Mouse (Mus musculus): Measurements from ENCODE around the gene Slc16a2.

Slc16a2 gene

DNA sequence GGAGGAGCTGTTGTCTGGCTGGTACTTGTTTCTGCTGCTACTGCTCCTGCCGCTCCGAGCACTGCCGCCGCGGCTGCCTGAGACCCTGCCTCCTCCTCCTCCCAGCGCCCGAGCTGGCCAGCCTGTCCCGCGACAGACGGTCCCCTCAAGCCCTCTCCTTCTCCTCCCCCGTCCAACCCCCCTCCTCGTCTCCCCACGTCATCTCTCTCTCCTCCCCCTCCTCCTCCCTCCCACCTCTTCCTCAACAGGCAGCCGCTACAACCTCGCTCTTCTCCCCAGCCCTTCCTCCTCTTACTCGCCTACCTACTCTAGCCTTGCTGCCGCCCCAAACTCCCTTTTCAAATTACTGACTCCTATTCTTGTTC lies at the start of gene Slc16a2:
TSS of gene Slc16a2 (minus strand) at position 152 of the 365 bp plus-strand sequence.
- peak; percentile 73 for DNase-seq (ENCODE audit: low read depth, low spot score)

DNA sequence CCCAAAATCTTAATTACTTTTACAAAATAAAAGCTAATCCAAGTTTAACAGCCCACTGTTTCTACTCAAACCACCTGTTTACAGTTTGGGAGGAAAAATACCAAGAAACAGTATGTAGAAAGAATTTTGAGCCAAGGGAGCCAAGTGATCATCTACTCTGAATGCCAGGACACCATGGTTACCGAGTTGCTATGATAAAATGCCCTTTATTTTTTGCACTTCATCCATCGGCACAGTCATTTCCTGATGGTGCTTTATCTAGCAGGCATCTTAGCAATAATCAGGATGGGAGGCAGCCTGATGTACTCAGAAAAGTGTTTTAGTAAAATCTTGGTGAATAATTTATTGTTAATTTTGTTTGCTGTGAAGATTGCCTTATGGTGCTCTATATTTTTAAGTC lies 41.7 kb upstream of the Slc16a2 start:
- no peak for DNase-seq (ENCODE audit: low read depth, low spot score)

DNA sequence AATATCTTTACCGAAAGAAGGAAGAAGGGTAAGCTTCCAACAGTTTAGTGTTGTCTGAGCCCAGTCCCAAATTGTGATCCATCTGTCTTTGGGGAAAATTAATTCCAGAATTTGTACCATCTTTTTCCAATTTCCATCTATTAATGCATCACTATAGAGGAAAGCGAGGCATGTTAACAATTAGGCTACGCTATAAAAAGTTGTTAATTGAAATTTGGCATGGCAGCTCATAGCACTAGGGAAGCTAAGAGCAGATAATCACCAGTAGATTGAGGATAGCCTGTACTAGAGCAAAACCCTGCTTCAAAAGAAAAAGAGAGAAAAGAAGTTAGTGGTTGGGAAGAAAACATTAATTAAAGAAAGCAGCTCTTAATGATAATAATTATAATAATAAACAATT lies 41.1 kb upstream of the Slc16a2 start:
- DNase-seq (ENCODE audit: low read depth, low spot score): no peak

DNA sequence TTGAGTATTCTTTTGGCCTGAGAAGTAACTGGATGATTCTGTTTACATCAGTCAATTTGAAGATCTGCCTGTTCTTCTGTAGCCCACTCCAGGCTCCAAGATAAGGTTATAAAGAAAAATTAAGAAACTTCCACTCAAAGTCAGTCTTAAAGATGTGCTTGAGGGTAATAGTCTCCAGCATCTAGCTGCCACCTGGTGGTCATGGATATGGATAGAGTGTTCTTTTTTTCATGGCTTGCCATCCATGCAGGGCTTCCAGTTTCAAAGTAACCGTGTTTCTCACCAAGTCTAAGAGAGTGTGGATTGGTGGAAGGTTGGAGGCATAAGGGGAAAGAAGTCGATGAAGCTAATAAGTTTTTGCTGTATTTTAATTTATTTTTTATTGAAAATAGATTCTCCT lies 23.5 kb upstream of the Slc16a2 start:
- DNase-seq (ENCODE audit: low read depth, low spot score): peak; percentile 12

DNA sequence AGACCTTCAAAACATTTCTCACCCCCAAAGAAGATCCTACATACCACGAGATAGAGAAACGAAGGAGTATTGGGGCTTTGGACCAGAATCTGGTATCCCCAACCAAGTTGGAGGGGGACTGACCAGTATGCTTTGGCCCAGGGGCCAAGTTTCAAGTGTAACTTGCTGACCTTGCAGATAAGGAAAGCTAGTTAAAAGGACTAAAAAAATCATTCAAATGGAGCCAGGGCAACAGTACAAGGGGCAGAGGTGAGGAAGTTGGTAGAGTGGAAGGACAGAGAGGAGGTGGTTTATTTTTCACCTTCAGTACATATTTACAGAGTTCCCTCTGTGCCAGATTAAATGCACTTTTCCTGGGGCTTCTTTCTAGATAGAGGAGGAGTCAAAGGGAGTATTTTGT lies 7.1 kb upstream of the Slc16a2 start:
- no peak for DNase-seq (ENCODE audit: low read depth, low spot score)

DNA sequence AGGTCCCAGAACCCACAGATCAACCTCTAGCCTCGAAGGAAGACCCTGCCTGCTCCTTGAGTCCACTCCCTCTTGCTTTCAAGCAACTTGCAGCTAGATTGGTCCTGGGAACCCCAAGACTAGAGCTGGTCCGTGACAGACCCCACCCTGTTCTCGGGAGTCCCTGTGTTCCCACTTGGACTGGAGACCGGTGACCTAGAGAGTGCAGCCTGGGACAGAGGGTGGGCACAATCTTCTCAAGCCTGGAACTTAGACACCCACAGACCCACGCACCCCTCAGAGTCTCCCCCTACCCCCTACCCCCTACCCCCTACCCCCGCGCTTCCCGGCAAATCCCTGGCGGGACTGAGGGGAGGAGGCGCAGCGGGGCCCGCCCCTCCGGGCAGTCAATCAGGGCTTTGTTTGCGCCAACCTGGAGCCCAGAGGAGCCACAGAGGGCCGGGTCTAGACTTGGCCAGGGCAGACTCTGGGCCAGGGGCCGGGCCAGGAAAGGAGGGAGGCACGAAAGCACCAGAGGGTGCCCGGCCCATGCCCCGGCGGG lies 558 bp upstream of the Slc16a2 start:
- DNase-seq (ENCODE audit: low read depth, low spot score): peak; percentile 26

DNA sequence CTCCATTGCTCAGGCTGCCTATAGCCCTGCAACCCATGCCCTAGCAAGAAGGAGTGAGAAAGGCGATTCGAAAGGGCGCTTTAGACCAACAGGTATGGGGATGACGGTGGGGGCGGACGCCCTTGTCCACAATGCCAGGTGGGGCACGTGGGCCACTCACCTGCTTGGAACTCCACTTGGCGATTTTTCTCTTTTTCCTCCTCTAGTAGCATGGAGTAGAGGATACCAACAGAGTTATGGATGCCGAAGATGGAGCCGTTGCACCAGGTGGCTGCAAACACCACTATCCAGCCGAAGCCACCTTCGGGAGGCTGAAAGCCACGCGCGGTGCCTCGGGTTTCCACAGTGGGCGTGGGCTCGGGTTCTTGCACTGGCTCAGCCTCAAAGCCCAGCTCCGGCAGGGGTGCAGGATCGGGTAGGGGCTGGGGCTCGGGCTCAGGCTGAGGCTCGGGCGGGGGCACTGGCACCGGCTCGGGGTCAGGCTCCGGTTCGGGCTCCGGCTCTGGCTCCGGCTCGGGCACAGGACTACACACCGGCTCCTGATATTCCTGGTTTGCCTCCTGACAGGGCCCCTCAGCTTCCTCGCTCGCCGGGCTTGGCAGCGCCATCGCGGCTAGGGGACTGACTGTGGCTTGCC lies 470 bp downstream of the Slc16a2 start:
- peak; percentile 2 for DNase-seq (ENCODE audit: low read depth, low spot score)

DNA sequence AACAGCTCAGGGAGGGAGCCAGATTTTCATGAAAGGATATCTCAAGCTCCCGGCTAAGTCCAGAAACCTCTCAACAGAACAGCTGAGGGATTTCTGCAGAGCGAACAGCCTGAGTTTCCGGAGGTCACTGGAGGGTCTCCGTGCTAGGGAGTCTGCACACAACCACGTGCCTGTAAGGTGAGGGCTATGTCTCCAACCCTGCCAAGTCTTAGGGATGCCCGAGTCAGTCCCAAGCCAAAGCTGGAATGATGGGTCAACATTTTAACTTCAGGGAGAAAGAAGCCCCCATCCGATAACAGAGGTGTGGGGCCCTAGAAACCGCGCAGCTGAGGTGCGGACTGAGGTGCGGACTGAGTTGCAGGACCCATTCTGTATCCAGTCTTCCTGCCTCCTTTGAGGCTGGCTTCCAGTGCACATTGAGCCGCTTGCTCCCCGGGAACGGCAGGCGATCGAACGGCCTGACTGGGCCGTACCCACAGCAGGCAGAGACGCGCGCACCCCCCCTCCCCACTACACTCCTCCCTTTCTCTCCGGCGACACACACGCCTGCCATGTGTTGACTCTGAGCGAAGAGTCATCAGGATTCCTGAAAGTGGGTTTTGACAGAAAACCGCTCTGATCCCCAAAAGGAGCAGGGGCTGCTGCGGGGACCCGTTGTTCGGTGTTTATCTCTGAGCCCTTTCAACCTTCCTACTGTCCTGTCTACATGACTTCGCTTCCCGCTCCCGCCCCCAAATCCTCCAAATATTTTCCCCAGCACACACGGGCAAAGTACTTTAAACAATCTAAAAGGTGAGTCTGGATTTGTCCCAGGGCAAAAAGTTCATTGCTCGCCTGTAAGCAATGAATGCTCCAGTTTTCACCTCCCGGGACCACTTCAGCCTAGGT lies 1.2 kb downstream of the Slc16a2 start:
- DNase-seq (ENCODE audit: low read depth, low spot score): no peak

DNA sequence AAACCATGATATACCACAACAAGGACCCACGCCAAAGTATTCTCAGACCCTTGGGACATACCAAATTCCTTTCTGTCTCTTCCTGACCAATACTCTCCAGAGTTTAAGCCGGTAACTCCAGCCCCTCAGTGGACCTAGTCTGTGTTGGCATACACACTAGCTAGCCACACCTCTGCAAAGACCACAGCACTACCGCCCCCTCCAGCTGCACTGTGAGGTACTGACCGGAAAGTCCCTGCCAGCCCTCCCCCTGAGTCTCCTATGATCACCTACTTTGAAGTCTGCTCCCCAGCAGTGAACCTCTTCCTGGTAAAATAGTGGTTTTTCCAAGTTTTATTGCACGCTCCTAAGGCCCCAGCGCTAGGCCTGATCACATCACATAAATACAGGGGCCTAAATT lies 2.5 kb downstream of the Slc16a2 start:
- no peak for DNase-seq (ENCODE audit: low read depth, low spot score)

DNA sequence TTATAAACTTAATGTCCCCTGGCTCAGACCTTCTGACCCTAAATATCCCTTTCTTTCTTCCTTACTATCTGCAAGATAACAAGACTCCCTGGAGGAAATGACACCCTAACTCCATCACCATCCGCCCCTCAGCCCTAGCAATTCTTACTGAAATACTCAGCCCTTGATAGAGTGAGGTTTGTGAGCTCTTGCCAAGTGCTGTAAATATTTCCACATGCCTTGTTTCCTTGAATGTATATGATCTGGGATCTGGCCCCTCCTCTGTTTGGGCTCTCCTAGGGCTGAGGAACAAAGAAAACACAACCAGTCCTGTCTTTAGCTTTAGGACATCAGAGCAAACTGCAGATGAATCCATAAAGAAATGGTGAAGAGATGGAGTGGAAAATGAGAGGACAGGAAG lies 9.1 kb downstream of the Slc16a2 start:
- DNase-seq (ENCODE audit: low read depth, low spot score): no peak

DNA sequence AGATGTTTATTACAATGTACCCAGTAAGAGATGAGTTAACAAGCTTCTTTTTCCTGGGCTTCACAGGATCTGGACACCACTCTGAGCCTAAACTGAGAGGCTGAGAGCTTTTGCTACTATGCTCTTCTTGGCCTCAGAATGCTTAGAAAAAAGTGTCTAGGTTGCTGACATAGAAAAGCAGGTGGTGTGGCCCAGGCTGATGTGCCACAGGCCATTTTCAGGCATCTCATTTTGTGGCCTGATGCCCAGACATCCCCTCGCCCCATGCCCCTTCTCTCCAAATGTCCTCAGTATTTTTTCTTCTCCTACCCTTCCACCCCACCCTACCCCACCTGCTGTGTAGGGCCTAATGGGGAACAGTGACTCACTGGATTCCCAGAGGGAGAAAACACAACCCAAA lies 11.3 kb downstream of the Slc16a2 start:
- no peak for DNase-seq (ENCODE audit: low read depth, low spot score)

DNA sequence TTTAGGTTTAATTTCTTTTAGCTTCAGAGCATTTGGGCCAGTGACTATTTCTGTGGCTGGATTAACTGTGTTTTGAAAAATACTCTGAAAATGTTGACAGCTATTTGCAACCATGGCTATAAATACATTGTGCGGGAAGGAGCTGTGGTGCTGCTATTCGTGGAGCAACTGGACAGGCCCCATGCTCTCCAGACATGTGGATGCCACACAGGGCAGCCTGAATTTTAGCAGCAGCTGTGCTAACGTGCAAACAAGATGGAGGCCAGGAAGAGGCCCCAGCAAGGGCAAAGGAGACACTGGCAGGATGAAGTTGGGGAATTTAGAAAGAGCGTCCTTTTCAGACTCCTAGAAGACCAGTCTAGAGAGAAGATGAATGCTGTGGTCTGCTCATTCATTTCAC lies 15.4 kb downstream of the Slc16a2 start:
- no peak for DNase-seq (ENCODE audit: low read depth, low spot score)

DNA sequence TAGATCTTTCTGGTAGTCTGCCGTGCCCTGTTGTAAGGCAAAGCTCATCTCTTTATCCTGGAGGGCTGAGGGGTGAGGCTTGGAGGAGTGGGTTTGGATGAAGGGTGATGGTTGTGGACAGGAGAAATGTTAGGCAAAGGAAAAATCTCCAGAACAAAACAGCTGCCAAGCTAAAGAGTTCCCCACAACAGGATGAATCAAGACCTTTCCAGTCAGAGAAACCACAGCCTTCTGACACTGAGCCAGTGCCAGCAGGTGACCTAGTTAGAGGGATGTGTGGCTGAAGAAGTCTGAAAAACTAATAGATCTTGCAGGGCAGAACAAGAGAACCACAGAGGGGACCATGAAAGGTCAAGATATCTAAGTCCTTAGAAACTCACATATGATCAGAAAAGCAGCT lies 24.8 kb downstream of the Slc16a2 start:
- no peak for DNase-seq (ENCODE audit: low read depth, low spot score)

DNA sequence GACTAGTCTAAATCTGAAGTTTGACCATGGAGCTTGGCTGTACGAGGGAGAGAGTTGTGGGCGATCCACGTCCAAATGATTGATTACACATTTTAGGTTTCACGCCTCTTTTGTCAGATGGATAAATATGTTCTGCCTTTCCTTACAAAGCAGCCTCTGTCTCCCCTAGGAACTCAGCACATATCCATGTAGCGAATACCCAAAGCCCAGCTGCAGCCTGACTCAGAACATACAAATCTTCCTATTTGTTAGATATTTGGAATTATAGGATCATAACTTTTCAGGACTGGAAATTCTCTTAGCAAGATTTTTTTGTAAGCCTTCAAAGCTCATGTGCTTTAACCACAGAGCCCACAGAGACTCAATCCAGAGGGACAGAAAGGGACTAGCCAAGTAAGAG lies 26.3 kb downstream of the Slc16a2 start:
- DNase-seq (ENCODE audit: low read depth, low spot score): no peak

DNA sequence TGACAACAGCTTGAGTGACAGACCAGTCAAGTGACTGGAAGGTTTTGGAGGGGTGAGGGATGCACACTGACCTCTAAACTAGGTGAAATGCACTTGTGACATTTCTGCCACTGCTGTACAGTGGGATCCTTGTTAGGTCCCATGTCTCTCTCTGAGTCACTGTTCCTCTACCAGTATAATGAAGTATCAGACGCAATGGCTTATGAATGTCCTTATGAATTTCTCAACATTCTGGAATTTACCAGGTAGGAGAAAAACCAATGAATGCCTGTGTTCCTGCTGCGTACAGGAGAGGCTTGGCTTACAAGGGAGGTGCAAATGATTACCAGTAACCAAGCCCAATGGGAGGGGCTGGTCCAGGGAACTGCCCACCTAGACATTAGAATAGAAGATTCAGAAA lies 30.5 kb downstream of the Slc16a2 start:
- DNase-seq (ENCODE audit: low read depth, low spot score): no peak

DNA sequence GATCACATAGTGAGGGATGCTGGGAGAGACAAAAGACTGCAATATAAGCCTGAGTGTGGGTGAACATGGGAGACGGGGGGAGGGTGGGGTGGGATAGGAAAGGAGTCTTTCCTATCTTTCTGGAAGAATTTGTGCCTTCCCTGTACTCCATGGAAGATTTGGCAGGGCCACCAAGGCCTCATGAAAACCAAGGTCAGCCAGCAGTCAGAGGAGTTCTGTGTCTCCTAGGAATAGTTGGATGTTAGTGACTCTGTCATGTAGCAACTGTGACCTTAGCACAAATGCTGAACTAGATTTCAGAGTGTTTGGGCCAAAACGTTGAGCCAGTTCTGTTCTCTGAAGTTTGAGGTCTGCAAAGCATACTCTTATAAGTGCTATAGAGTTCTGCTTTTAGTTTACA lies 36.1 kb downstream of the Slc16a2 start:
- DNase-seq (ENCODE audit: low read depth, low spot score): no peak

DNA sequence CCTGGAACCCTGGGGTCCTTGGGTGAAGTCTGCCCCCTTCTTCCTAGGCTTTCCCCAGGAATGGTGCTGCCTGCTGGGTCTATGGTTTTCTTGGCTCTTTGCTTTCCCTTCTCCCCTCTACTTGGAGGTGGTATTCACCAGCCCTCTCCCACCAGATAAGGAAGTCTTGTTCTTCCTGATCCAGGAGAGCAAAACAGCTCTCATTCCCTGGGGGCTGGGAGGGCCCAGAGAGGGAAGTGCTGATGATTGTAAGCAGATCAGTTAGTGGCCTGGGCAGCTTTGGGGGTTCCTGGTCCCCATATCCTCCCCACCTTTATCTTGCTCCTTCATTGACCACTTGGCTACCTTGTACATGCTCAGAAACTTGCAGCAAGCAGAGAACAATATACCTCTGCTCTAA lies 45.4 kb downstream of the Slc16a2 start:
- no peak for DNase-seq (ENCODE audit: low read depth, low spot score)

DNA sequence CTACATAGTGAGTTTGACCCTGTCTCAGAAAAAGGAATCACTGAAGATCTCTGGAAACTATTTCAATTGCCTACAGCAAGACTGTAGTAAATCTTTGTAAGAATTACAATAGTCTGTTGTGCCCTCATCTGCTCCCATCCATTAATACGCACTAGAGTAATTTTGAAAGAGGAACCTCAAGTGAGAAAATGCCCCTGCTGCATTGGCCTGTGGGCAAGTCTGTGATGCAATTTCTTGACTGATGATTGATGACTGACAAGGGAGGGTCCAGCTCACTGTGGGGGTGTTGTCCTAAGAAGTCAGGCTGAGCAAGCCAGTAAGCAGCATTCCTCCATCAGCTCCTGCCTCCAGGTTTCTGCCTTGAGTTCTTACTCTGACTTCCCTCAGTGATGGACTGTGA lies 75.6 kb downstream of the Slc16a2 start:
- no peak for DNase-seq (ENCODE audit: low read depth, low spot score)

DNA sequence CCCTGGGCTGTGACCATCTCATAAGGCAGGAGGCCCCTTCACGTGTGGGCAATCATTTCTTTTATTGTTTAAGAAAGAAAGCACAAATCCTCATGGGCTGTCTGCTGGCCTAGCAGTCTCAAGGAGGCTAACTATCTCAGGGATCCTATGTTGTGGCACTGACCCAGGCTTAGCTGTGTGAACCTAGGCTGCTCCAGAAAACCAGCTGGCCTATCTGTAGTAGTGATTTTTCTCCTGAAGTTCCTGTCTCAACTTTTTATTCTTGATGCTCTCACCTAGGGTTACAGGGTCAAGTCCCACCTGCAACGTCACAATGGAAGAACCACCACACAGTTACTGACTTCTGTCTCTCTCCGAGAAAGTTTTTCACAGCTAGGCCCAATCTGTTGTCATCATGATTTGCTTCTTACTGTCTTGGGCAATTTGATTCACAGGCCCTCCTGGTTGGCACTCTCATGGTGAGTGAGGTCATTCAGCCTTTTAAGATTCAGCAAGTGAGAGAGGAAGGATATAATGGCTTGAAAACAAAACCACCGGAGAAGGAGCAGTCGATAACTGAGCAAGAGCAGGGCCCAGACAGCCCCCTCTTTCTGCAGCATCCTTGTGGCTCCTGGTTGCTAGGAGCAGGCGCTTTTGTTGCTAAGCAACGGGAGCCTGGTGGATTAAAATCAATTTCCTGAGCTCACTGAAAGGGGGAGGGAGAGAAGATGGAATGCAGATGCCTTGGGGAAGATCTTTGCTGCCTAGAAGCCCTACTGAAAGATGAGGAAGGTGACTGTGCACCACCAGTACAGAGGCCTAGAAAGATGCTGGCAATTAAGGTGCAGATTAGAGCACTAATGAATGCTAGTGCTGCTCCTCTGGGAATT lies 77.4 kb downstream of the Slc16a2 start:
- DNase-seq (ENCODE audit: low read depth, low spot score): peak; percentile 63

DNA sequence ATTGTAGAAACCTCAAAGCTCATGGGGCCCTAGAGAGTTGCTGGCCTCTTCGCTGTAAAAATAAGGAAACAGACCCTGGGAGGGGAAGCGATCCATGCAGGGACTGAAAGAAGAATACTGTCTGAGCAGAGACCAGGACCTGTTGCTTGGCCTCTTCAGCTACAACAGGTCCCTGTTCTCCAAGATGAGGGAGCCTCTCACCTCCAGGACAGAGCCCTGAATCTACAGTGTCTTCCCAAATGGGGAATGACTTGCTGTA lies 79.8 kb downstream of the Slc16a2 start:
- no peak for DNase-seq (ENCODE audit: low read depth, low spot score)

DNA sequence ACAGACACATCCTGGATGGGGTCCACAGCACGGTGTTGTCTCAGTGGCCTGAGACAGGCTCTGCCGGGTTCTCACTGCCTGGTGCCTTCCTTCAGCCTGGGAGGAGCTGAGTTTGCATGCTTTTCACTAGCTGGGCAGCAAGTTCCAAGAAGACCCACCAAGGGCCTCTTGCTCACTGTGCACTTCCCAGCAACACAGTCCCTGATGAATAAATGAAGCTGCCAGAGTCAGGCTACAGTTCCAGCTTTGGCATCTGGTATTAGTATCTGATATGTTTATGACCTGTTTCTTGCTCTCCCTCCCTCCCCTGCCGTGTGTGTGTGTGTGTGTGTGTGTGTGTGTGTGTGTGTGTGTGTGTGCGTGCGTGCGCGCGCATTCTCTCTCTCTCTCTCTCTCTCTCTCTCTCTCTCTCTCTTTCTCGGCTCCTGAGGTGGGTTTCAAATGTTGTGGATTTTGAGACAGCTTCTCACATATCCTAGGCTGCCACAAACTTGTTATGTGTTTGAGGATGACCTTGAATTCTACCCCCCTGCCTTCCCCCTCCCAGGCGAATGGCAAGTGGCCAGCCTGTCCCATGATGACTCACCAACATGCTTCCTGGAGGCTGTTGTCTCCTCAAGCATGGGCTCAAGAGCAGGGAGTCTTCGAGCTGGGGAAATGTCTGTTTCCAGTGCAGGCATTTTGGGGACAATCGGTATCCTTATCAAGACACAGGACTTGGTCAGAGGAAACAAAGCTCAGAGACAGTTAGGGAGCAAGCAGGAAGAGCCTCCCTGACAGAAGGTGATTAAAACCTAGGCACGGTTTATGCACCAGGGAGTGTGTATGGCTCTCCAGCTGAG lies 80.3 kb downstream of the Slc16a2 start:
- no peak for DNase-seq (ENCODE audit: low read depth, low spot score)

Data from forelimb bud, embryonic 11.5 days (tissue).